Mouse (Mus musculus) right cerebral cortex, postnatal 4 days (tissue): ENCODE data around the gene Zfp174.
A peak's percentile ranks its signal among the peaks of the same experiment; 100 is the strongest.

ENCODE experiments used
- DNase-seq: peaks from one replicate; pipeline ENCODE4 v3.0.0-alpha.2; 2022

Zfp174 gene

DNA sequence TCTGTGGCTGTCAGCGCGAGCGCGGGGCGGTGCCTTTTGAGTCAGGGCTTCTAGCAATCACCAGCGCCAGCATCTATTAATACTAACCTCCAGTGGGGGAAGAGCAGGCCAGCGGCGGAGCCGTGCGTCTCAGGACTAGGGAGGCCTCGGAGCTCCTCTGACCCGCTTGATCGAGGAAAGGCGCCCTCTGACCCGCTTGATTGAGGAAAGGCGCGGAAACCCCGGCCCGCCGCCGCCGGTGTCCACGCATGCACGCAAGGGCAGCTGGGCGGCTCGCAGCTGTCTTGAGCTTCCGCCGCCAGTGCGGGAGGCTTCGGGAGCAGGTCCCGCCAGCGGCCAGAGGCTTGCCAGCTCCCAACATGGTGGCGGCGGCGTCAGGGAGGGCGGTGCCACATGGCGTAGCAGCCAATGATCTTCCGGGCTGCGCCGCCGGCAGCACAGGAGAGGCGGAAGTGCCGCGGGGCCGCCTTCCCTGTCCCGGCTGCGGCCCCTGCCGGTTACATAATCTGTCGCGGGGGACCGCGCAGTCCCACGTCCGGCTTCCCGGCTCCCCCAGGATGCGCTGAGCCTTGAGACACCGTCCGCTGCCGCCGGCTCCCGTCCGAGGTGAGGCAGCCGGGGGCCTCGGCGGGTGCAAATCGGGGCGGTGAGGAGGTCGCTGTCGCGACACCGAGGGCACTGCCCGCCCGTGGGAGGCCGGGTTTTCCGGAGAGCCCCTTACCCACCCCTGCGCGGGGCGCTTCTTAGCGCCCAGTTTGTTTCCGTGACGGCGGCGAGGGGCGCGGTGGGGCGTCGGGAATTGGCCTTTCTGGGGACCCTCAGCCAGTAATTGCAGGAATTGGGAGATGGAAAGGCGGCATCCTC, 37.4 kb downstream of the Zfp174 start, which contains the start of the genes Zfp597 and Gm20695:
Gene Zfp597, minus strand, starts transcription at position 361 of the 864 bp plus-strand sequence.
Gene Gm20695, plus strand, starts transcription at position 448 of the 864 bp plus-strand sequence.
- peak; percentile 92 for DNase-seq

GRCm38 (mm10) chr16:3885065-3885670, 38.1 kb downstream of the Zfp174 start:
- no peak for DNase-seq

- no peak for DNase-seq
Observed at GRCm38 (mm10) chr16:3891621-3892295, 44.7 kb downstream of the Zfp174 start.

- DNase-seq, result no peak
Observed at GRCm38 (mm10) chr16:3893739-3894138, 46.7 kb downstream of the Zfp174 start.

DNA sequence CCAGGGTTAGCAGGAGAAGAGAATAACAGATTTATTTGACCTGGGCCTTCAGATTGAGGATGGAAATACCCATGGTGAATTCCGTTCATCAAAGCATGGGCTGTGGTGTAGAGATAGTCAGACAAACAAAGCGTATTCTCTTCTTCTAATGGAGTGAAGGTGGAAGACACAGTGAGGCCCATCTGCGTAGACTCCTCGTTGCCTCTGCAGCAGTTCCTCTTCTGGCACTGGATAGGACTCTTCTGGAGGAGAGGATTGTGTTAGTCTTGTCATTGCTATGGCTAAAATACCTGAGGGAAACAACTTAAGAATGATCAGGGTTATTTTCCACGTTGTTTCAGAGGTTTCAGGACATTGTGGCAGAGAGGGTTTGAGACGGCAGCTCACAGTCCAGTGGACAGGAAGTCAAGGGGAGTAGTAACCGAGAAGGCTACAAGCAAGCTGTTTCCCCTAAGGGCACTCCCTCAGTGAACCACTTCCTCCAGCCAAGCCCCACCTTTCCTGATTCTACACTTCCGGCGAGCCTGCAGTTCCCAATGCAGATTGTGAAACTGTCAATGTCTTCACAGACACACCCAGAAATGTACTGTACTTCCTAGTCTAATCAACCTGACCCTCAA, 48.2 kb downstream of the Zfp174 start:
- no peak for DNase-seq

- no peak for DNase-seq
Observed at GRCm38 (mm10) chr16:3896046-3896445, 49.0 kb downstream of the Zfp174 start.

- no peak for DNase-seq
Observed at GRCm38 (mm10) chr16:3896553-3896952, 49.5 kb downstream of the Zfp174 start.

DNA sequence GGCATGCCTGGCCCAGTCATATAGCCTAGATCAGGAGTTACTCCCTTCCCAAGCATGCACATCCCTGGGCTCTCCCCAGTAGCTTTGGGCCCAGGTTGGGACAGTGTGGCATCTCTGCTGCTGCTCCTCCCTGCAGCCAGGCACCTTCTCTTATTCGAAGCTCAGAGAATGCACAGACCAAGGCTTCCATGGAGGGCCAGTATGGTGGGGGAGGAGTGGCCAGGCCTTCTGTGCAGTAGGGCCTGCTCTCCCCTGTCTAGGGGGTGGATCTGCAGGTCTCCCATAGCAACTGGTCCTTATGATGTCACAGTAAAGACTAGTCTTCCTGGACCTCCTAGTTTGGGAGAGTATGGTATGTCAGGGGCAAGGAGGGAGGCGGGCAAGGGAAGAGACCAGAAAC, 60.4 kb downstream of the Zfp174 start:
- no peak for DNase-seq
